In the genomic region with DNA sequence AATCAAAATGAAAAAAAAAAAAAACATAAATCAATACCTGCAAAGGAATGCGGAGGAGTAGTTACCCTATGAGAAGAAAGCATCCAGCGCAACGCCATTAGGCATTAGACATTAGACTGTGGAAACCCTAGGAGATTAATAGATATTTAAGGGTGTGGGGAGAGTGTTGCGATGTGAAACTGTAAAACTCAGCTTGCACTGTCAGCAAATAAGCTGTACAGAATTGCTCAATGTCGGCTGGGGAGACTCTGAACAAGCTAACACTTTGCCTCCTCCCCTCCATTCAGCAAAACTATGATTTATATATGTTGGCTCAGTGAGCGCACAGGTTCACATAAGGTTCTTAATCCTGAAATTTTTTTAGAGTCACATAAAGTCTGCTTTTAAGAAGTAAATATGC, we compare ENCODE assay signal across 23 mouse cellular contexts.
A peak's percentile ranks its signal among the peaks of the same experiment; 100 is the strongest.
DNase-seq lines count a peak whose midpoint lies in the region; ATAC-seq and TF ChIP-seq lines count a peak whose summit lies in the region.
"Had no signal": no experiment of that assay in that cellular context is flagged by ENCODE, and none has a peak within 500 bp of the region (broad histone marks: within the 10 kb centered on the region; RNA-seq: fewer than 3 reads in every experiment).

No protein-coding gene starts in this region.

- H3K4me3 ChIP-seq in kidney, embryonic 14.5 days (ENCODE audit: low read length), result no peak overlapping the region
- H3K4me3 ChIP-seq in lung, embryonic 14.5 days (ENCODE audit: low read depth, low read length), result no peak overlapping the region
- no peak overlapping the region for H3K4me3 ChIP-seq in neural tube, embryonic 15.5 days (replicated peaks)
- H3K4me3 ChIP-seq in forebrain, embryonic 12.5 days (replicated peaks), result no peak overlapping the region
- H3K4me3 ChIP-seq: embryonic facial prominence, embryonic 13.5 days; gastrocnemius, adult 2 months; intestine, embryonic 15.5 days; liver, embryonic 13.5 days; midbrain, embryonic 12.5 days; myocyte had no signal

- H3K27me3 ChIP-seq in kidney, embryonic 14.5 days (ENCODE audit: control insufficient read depth, insufficient read depth, low read length), result no peaks in the 10 kb centered on the region
- H3K27me3 ChIP-seq in lung, embryonic 14.5 days (ENCODE audit: insufficient read depth, low read length), result no peaks in the 10 kb centered on the region
- H3K27me3 ChIP-seq in neural tube, embryonic 15.5 days (replicated peaks), result no peaks in the 10 kb centered on the region
- no peaks in the 10 kb centered on the region for H3K27me3 ChIP-seq in forebrain, embryonic 12.5 days
- H3K27me3 ChIP-seq: embryonic facial prominence, embryonic 13.5 days; intestine, embryonic 15.5 days; liver, embryonic 13.5 days; midbrain, embryonic 12.5 days had no signal

- H3K27ac ChIP-seq in kidney, embryonic 14.5 days (ENCODE audit: low read depth, low read length), result no peak overlapping the region
- H3K27ac ChIP-seq in lung, embryonic 14.5 days (ENCODE audit: low read depth), result no peak overlapping the region
- H3K27ac ChIP-seq in neural tube, embryonic 15.5 days (replicated peaks), result no peak overlapping the region
- no peak overlapping the region for H3K27ac ChIP-seq in forebrain, embryonic 12.5 days
- H3K27ac ChIP-seq: embryonic facial prominence, embryonic 13.5 days; gastrocnemius, adult 2 months; intestine, embryonic 15.5 days; liver, embryonic 13.5 days; macrophage; midbrain, embryonic 12.5 days had no signal

- TF ChIP-seq CTCF in lung, embryonic 14.5 days (IDR thresholded peaks at IDR 0.05; ENCODE audit: low read depth), result no peak

- H3K36me3 ChIP-seq in kidney, embryonic 14.5 days (ENCODE audit: control insufficient read depth, insufficient read depth, low read length), result no peaks in the 10 kb centered on the region
- no peaks in the 10 kb centered on the region for H3K36me3 ChIP-seq in lung, embryonic 14.5 days (ENCODE audit: insufficient read depth)
- no peaks in the 10 kb centered on the region for H3K36me3 ChIP-seq in neural tube, embryonic 15.5 days
- no peaks in the 10 kb centered on the region for H3K36me3 ChIP-seq in forebrain, embryonic 12.5 days (replicated peaks)
- H3K36me3 ChIP-seq: embryonic facial prominence, embryonic 13.5 days; G1E; intestine, embryonic 15.5 days; liver, embryonic 13.5 days; midbrain, embryonic 12.5 days had no signal

- ATAC-seq in kidney, embryonic 14.5 days (ENCODE audit: low FRiP score, low TSS enrichment), result peak; percentile 73; the same call in 1 of the 2 replicates
- ATAC-seq in lung, embryonic 14.5 days (ENCODE audit: insufficient read depth), result peak; percentile 70; the same call in 1 of the 2 replicates
- peak; percentile 61 for ATAC-seq in neural tube, embryonic 15.5 days (ENCODE audit: low FRiP score)
- no peak for ATAC-seq in forebrain, embryonic 12.5 days (ENCODE audit: low FRiP score)
- ATAC-seq: forebrain, postnatal 0 days; intestine, embryonic 15.5 days had no signal

- no peak overlapping the region for H3K4me2 ChIP-seq in kidney, embryonic 14.5 days (replicated peaks; ENCODE audit: low read depth, low read length)
- no peak overlapping the region for H3K4me2 ChIP-seq in lung, embryonic 14.5 days
- H3K4me2 ChIP-seq in neural tube, embryonic 15.5 days, result peak overlapping the region; percentile 2; the same call in 1 of the 2 replicates
- no peak overlapping the region for H3K4me2 ChIP-seq in forebrain, embryonic 12.5 days
- H3K4me2 ChIP-seq: embryonic facial prominence, embryonic 13.5 days; intestine, embryonic 15.5 days; liver, embryonic 13.5 days; midbrain, embryonic 12.5 days had no signal

- no peak for DNase-seq in kidney, postnatal 4 days
- peak; percentile 44 for DNase-seq in lung, embryonic 14.5 days
- DNase-seq in lung, postnatal 25 days (ENCODE audit: low spot score), result no peak
- peak; percentile 18 for DNase-seq in forelimb bud, embryonic 11.5 days (ENCODE audit: low read depth, low spot score)
- no peak for DNase-seq in thymus, adult 18-20 months
- DNase-seq: cerebellum, adult 2 months; forebrain, postnatal 0 days; gastrocnemius, adult 2 months; heart, adult 18-20 months; heart, postnatal 4 days; kidney, postnatal 14 days; liver, embryonic 13.5 days; right cerebral cortex, adult 18-20 months; thymus, postnatal 4 days had no signal

- no peak overlapping the region for H3K9ac ChIP-seq in kidney, embryonic 14.5 days (ENCODE audit: low read depth, low read length)
- no peak overlapping the region for H3K9ac ChIP-seq in lung, embryonic 14.5 days
- no peak overlapping the region for H3K9ac ChIP-seq in neural tube, embryonic 15.5 days (replicated peaks)
- no peak overlapping the region for H3K9ac ChIP-seq in forebrain, embryonic 12.5 days
- H3K9ac ChIP-seq: embryonic facial prominence, embryonic 13.5 days; forebrain, postnatal 0 days; intestine, embryonic 15.5 days; liver, embryonic 13.5 days; midbrain, embryonic 12.5 days had no signal

- no peaks in the 10 kb centered on the region for H3K4me1 ChIP-seq in kidney, embryonic 14.5 days (ENCODE audit: control insufficient read depth, insufficient read depth, low read length)
- H3K4me1 ChIP-seq in lung, embryonic 14.5 days (ENCODE audit: insufficient read depth), result no peaks in the 10 kb centered on the region
- no peaks in the 10 kb centered on the region for H3K4me1 ChIP-seq in neural tube, embryonic 15.5 days
- H3K4me1 ChIP-seq in forebrain, embryonic 12.5 days, result no peaks in the 10 kb centered on the region
- H3K4me1 ChIP-seq: embryonic facial prominence, embryonic 13.5 days; intestine, embryonic 15.5 days; liver, embryonic 13.5 days; midbrain, embryonic 12.5 days had no signal

- 40% methylated on average over 6 of the region's 6 CpGs for WGBS in kidney, embryonic 14.5 days
- WGBS in lung, embryonic 14.5 days, result 42% methylated on average over 6 of the region's 6 CpGs
- WGBS in neural tube, embryonic 15.5 days, result 62% methylated on average over 6 of the region's 6 CpGs
- WGBS in forebrain, embryonic 12.5 days, result 89% methylated on average over 6 of the region's 6 CpGs

- H3K9me3 ChIP-seq in kidney, embryonic 14.5 days (ENCODE audit: control insufficient read depth, low read length), result no peaks in the 10 kb centered on the region
- no peaks in the 10 kb centered on the region for H3K9me3 ChIP-seq in lung, embryonic 14.5 days (ENCODE audit: low read depth, low read length)
- H3K9me3 ChIP-seq in neural tube, embryonic 15.5 days (replicated peaks), result no peaks in the 10 kb centered on the region
- no peaks in the 10 kb centered on the region for H3K9me3 ChIP-seq in forebrain, embryonic 12.5 days
- H3K9me3 ChIP-seq: embryonic facial prominence, embryonic 13.5 days; G1E; intestine, embryonic 15.5 days; liver, embryonic 13.5 days; midbrain, embryonic 12.5 days had no signal

Comparison
In these comparisons a context has a peak if more than half of its experiments do, and no peak if none do; other contexts are left out.
1. DNase-seq: peak in lung, embryonic 14.5 days (single experiment) and forelimb bud, embryonic 11.5 days (single experiment); none in kidney, postnatal 4 days (0 of 2), lung, postnatal 25 days (single experiment) and thymus, adult 18-20 months (0 of 2).